Mouse (Mus musculus): ENCODE measurements around the gene Rusc1. TPM values are rescaled to one million over a fixed set of nuclear protein-coding genes. Genes with fewer than 3 reads are reported as not detected.
"Not testable (repeated sequence)": the region's sequence is repeated elsewhere in the genome, so short reads cannot be mapped to it uniquely, and the experiment has no call there.

Rusc1 gene
- polyA plus RNA-seq, 1 experiment = 9.4 TPM

DNA sequence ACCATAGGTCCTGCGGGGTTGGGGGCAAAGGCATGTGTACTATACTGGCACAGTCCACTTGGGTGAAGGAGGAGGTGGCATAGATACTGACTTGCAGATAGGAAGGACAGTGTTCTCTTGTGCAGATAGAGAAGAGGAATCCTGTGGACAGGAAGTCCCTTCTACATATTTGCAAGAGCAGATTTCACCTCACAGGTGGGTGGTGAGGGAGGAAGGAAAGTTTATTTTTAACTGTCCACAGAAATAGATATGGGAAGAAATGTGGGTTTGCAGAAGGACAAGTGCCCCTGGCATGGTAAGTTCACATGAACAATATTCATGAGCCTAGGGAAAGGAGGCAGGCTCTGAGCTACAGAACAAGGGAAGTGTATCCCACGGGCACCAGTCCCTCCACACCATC lies 9.0 kb downstream of the Rusc1 start:
- H3K4me1 ChIP-seq (ENCODE audit: control insufficient read depth, insufficient read depth, insufficient read length, low read length) = peaks cover 3% of the 10 kb centered on the region; the same call in 1 of the 2 replicates
- H3K4me3 ChIP-seq (ENCODE audit: insufficient read depth, low read depth, low read length) = no peak overlapping the region
- H3K27ac ChIP-seq (replicated peaks; ENCODE audit: low read depth, low read length) = no peak overlapping the region

DNA sequence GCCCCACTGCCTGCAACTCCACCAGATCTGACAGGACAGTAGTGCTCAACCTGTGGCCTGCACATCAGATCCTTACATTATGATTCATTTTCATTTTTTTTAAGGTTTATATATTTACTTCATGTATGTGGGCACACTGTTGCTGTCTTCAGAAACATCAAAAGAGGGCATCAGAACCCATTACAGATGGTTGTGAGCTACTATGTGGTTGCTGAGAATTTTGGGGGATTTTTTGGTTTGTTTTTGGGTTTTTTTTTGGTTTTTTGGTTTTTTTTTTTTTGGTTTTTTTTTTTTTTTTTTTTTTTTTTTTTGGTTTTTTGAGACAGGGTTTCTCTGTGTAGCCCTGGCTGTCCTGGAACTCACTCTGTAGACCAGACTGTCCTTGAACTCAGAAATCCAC lies 10.8 kb downstream of the Rusc1 start:
- H3K4me1 ChIP-seq (ENCODE audit: control insufficient read depth, insufficient read depth, insufficient read length, low read length); H3K4me3 ChIP-seq (ENCODE audit: insufficient read depth, low read depth, low read length); H3K27ac ChIP-seq (replicated peaks; ENCODE audit: low read depth, low read length): not testable (repeated sequence)

DNA sequence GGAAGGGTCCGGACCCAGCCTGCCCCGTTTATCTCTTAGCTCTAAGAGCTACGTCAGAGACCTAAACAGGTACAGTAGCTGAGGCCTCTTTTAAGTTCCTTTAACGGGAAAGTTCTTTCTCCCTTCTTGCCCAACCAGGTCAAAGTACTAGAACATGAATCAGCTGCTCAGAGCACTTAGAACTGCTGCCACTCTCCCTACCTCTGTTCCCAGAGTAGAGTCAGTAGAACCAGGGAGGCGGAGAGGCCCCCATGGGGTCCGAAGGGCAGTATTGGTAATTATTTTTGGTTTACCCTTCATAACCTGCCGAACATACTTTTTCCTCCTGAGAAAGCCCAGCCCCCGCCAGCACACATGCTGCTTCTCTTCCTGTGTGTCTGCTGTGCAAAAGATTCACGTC lies 15.7 kb downstream of the Rusc1 start:
- Histone ChIP-seq H3K27ac (replicated peaks; ENCODE audit: low read depth, low read length) (no peak overlapping the region), H3K4me3 (ENCODE audit: insufficient read depth, low read depth, low read length) (no peak overlapping the region)

DNA sequence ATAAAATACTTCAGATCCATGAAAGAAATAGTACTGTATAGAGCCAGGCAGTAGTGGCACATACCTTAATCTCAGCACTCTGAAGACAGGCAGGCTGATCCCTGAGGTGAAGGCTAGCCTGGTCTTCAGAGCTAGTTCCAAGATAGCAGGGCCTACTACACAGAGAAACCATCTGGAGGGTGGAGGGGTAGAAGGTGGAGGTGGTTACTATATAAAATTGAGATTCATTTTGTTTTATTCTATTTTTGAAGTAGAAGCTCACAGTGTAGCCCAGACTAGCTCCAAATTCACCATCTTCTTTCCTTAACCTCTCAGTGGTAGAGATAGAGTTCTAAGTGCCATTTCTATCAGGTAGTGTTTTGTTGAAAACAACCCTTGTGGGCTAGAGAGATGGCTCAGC lies 25.8 kb downstream of the Rusc1 start:
- Histone ChIP-seq H3K4me3 (ENCODE audit: insufficient read depth, low read depth, low read length) (no peak overlapping the region), H3K4me1 (ENCODE audit: control insufficient read depth, insufficient read depth, insufficient read length, low read length) (no peaks in the 10 kb centered on the region), H3K27ac (replicated peaks; ENCODE audit: low read depth, low read length) (no peak overlapping the region)

More for the DNA sequence above, 15.7 kb downstream of the Rusc1 start:
- no peaks in the 10 kb centered on the region for H3K4me1 ChIP-seq (ENCODE audit: control insufficient read depth, insufficient read depth, insufficient read length, low read length)

DNA sequence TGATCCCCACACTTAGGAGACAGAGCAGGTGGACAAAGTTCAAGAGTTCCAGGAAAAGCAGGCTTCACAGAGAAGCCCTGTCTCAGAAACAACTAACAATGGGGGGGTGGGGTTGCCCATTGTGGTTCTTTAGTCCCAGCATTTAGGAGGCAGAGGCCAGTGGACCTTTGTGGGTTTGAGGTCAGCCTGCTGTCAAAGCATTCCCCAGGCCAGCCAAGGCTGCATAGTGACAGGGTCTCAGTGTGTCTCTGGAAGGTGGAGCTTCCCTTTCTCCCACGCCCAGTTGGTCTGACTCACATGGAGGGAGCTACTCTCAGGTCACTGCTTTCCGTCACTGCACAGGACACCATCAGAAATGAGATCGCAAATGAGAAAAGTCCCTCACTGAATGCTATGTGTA lies 31.4 kb downstream of the Rusc1 start:
- H3K4me3 ChIP-seq (ENCODE audit: insufficient read depth, low read depth, low read length) = no peak overlapping the region
- H3K4me1 ChIP-seq (ENCODE audit: control insufficient read depth, insufficient read depth, insufficient read length, low read length) = no peaks in the 10 kb centered on the region
- no peak overlapping the region for H3K27ac ChIP-seq (replicated peaks; ENCODE audit: low read depth, low read length)

DNA sequence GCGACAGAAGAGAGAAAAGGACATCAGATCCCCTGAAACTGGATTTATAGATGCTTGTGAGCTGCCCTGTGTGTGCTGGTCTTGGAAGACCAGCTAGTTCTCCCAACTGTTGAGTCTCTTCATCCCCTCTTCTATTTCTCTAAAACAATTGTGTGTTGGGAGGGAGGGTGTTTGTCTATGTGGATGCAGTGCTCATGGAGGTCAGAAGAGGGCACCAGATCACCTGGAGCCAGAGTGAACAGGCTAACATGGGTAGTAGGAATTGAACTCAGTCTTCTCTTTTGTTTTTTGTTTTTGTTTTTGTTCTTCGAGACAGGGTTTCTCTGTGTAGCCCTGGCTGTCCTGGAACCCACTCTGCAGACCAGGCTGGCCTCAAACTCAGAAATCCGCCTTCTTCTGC lies 34.3 kb downstream of the Rusc1 start:
- Histone ChIP-seq H3K27ac (replicated peaks; ENCODE audit: low read depth, low read length) (no peak overlapping the region), H3K4me3 (ENCODE audit: insufficient read depth, low read depth, low read length) (no peak overlapping the region), H3K4me1 (ENCODE audit: control insufficient read depth, insufficient read depth, insufficient read length, low read length) (no peaks in the 10 kb centered on the region)

DNA sequence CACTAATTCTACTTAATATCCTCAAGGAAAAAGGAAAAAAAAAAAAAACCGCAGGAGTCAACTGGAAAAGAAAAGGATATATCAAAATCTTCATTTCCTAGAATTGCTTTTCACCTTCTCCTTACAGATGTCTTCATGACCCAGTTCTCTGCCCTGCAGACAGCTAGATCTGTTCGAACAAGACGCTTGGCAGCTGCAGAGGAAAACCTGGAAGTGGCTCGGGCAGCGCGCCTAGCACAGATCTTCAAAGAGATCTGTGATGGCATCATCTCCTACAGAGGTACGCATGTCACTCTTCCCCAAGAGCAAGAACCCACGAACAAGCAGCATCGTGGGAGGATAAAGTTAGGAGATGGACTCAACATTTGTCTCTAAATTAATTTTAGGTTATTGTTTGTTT lies 34.8 kb downstream of the Rusc1 start:
- H3K4me3 ChIP-seq (ENCODE audit: insufficient read depth, low read depth, low read length) = no peak overlapping the region
- H3K27ac ChIP-seq (replicated peaks; ENCODE audit: low read depth, low read length) = no peak overlapping the region
- no peaks in the 10 kb centered on the region for H3K4me1 ChIP-seq (ENCODE audit: control insufficient read depth, insufficient read depth, insufficient read length, low read length)

DNA sequence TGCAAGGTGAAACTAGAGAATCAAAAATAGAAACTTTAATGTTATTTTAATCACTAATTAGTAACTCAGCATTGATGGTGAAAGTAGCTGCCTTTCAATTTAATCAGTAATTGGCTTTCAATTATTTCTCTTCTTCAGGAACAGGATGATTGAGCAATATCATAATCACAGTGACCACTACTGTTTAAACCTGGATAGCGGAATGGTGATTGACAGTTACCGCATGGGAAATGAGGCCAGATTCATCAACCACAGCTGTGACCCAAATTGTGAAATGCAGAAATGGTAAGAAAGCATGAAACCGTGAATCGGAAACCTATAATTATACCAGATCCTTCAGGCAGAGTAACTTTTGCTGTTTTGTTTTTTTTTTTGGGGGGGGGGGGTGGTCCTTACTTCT lies 49.8 kb downstream of the Rusc1 start:
- Histone ChIP-seq H3K4me3 (ENCODE audit: insufficient read depth, low read depth, low read length) (no peak overlapping the region), H3K4me1 (ENCODE audit: control insufficient read depth, insufficient read depth, insufficient read length, low read length) (no peaks in the 10 kb centered on the region), H3K27ac (replicated peaks; ENCODE audit: low read depth, low read length) (no peak overlapping the region)

Other genes with a start within 250 kb of the Rusc1 start
- 6.1 and 9.3 TPM in 2 replicates for gene Msto1, start 179.3 kb downstream of the Rusc1 start, polyA plus RNA-seq (2012; ENCODE audit: insufficient read depth, insufficient read length, missing spikeins)
- gene Ash1l, start 142.7 kb downstream of the Rusc1 start, polyA plus RNA-seq (2012; ENCODE audit: insufficient read depth, insufficient read length, missing spikeins) = 10.6 and 14.2 TPM in 2 replicates
- gene Dap3, start 142.1 kb downstream of the Rusc1 start, polyA plus RNA-seq (2012; ENCODE audit: insufficient read depth, insufficient read length, missing spikeins) = 137 and 144 TPM in 2 replicates
- not detected in 2 replicates for gene Gm43738, start 7.8 kb upstream of the Rusc1 start, polyA plus RNA-seq (2012; ENCODE audit: insufficient read depth, insufficient read length, missing spikeins)
- 127 and 135 TPM in 2 replicates for gene Fdps, start 8.6 kb upstream of the Rusc1 start, polyA plus RNA-seq (2012; ENCODE audit: insufficient read depth, insufficient read length, missing spikeins)
- not detected in 2 replicates for gene Pklr, start 42.8 kb upstream of the Rusc1 start, polyA plus RNA-seq (2012; ENCODE audit: insufficient read depth, insufficient read length, missing spikeins)
- gene Hcn3, start 66.9 kb upstream of the Rusc1 start, polyA plus RNA-seq (2012; ENCODE audit: insufficient read depth, insufficient read length, missing spikeins) = not detected in 2 replicates
- 14.3 TPM in 2 replicates for gene Clk2, start 71.5 kb upstream of the Rusc1 start, polyA plus RNA-seq (2012; ENCODE audit: insufficient read depth, insufficient read length, missing spikeins)
- 39.4 and 48.7 TPM in 2 replicates for gene Scamp3, start 84.2 kb upstream of the Rusc1 start, polyA plus RNA-seq (2012; ENCODE audit: insufficient read depth, insufficient read length, missing spikeins)
- gene Fam189b, start 89.8 kb upstream of the Rusc1 start, polyA plus RNA-seq (2012; ENCODE audit: insufficient read depth, insufficient read length, missing spikeins) = 1.3 and 2.0 TPM in 2 replicates
- 18.2 and 25.1 TPM in 2 replicates for gene Gba, start 109.6 kb upstream of the Rusc1 start, polyA plus RNA-seq (2012; ENCODE audit: insufficient read depth, insufficient read length, missing spikeins)
- gene Thbs3, start 121.9 kb upstream of the Rusc1 start, polyA plus RNA-seq (2012; ENCODE audit: insufficient read depth, insufficient read length, missing spikeins) = 5.6 and 8.9 TPM in 2 replicates
- gene Mtx1, start 133.8 kb upstream of the Rusc1 start, polyA plus RNA-seq (2012; ENCODE audit: insufficient read depth, insufficient read length, missing spikeins) = 108 and 115 TPM in 2 replicates
- gene Muc1, start 135.7 kb upstream of the Rusc1 start, polyA plus RNA-seq (2012; ENCODE audit: insufficient read depth, insufficient read length, missing spikeins) = 0.75 and 0.83 TPM in 2 replicates
- 57.6 and 64.8 TPM in 2 replicates for gene Krtcap2, start 152.7 kb upstream of the Rusc1 start, polyA plus RNA-seq (2012; ENCODE audit: insufficient read depth, insufficient read length, missing spikeins)
- not detected in 2 replicates for gene Trim46, start 153.0 kb upstream of the Rusc1 start, polyA plus RNA-seq (2012; ENCODE audit: insufficient read depth, insufficient read length, missing spikeins)
- gene Dpm3, start 166.0 kb upstream of the Rusc1 start, polyA plus RNA-seq (2012; ENCODE audit: insufficient read depth, insufficient read length, missing spikeins) = 125 and 130 TPM in 2 replicates
- 28.3 and 33.1 TPM in 2 replicates for gene Slc50a1, start 177.3 kb upstream of the Rusc1 start, polyA plus RNA-seq (2012; ENCODE audit: insufficient read depth, insufficient read length, missing spikeins)
- gene Efna1, start 187.8 kb upstream of the Rusc1 start, polyA plus RNA-seq (2012; ENCODE audit: insufficient read depth, insufficient read length, missing spikeins) = 5.6 and 6.3 TPM in 2 replicates
- gene Efna3, start 229.7 kb upstream of the Rusc1 start, polyA plus RNA-seq (2012; ENCODE audit: insufficient read depth, insufficient read length, missing spikeins) = 0.44 TPM in 1 of 2 replicates, not detected in the other
- 1.3 TPM in 1 of 2 replicates, not detected in the other for gene Efna4, start 244.7 kb upstream of the Rusc1 start, polyA plus RNA-seq (2012; ENCODE audit: insufficient read depth, insufficient read length, missing spikeins)